Mouse (Mus musculus) lung, postnatal 0 days (tissue): Measurements from ENCODE around the gene Spn. TPM values are rescaled to one million over a fixed set of nuclear protein-coding genes. Genes with fewer than 3 reads are reported as not detected.
A peak's percentile ranks its signal among the peaks of the same experiment; 100 is the strongest.

Experiments used
- ATAC-seq: fragments of 200-750 bp; cut with Nextera tagmentation; 2 replicates; pipeline ENCODE4 v1.8.0; 2017; ENCODE audit warnings: moderate library complexity
- DNase-seq: peaks from one replicate; pipeline ENCODE4 v3.0.0-alpha.2; 2016; ENCODE audit warnings: low spot score
- H3K27ac ChIP-seq: fragments of 300-500 bp; sonication (generic); 2 replicates; pipeline ENCODE4 v1.5.1; 2014; ENCODE audit warnings: antibody characterized with exemption, mild to moderate bottlenecking, low read length, mixed read lengths
- H3K27me3 ChIP-seq: fragments of 300-500 bp; sonication (generic); replicated peaks from 2 replicates; pipeline ENCODE4 v1.6.1; 2014; ENCODE audit warnings: low read length, mixed read lengths; ENCODE audit not compliant: insufficient read depth
- H3K36me3 ChIP-seq: fragments of 300-500 bp; sonication (generic); 2 replicates; pipeline ENCODE4 v1.6.1; 2014; ENCODE audit warnings: low read length, mixed read lengths; ENCODE audit not compliant: insufficient read depth
- H3K4me1 ChIP-seq: fragments of 300-500 bp; sonication (generic); 2 replicates; pipeline ENCODE4 v1.6.1; 2014; ENCODE audit warnings: antibody characterized with exemption, low read depth, low read length, mixed read lengths; ENCODE audit not compliant: insufficient read depth
- H3K4me2 ChIP-seq: fragments of 300-500 bp; sonication (generic); replicated peaks from 2 replicates; pipeline ENCODE4 v1.6.1; 2014; ENCODE audit warnings: low read depth, mild to moderate bottlenecking, low read length, moderate library complexity, mixed read lengths
- H3K4me3 ChIP-seq: fragments of 300-500 bp; sonication (generic); 2 replicates; pipeline ENCODE4 v1.5.1; 2014; ENCODE audit warnings: low read depth, low read length
- H3K9ac ChIP-seq: fragments of 300-500 bp; sonication (generic); replicated peaks from 2 replicates; pipeline ENCODE4 v1.6.1; 2014; ENCODE audit warnings: low read depth, mild to moderate bottlenecking
- H3K9me3 ChIP-seq: fragments of 300-500 bp; sonication (generic); 2 replicates; pipeline ENCODE4 v1.6.1; 2016; ENCODE audit warnings: low read length, mixed read lengths
- CTCF ChIP-seq: IDR thresholded peaks from 2 replicates; pipeline ENCODE4 v1.5.1; 2016; ENCODE audit warnings: antibody characterized with exemption, mild to moderate bottlenecking
- EP300 ChIP-seq: IDR thresholded peaks from 2 replicates; pipeline ENCODE4 v1.6.1; 2016; ENCODE audit warnings: antibody characterized with exemption, mild to moderate bottlenecking, control low read depth
- WGBS: fragments of 180-500 bp; shearing (Covaris S2); extraction: QIAGEN DNeasy Blood & Tissue Kit; methylation state at CpG from one replicate; pipeline ENCODE4 v1.1.7; 2014; 5-methylcytosine and 5-hydroxymethylcytosine counted together
- polyA plus RNA-seq: library from polyadenylated mRNA; unstranded; fragments of >200 nt; fragmentation: Nextera tagmentation; extraction: Ambion mirVana; gene quantifications from 2 replicates; pipeline ENCODE4 v1.2.1, GENCODE M21; 2015

Gene Spn
- polyA plus RNA-seq, 1 experiment from 2014 or later: 0.73 TPM

DNA sequence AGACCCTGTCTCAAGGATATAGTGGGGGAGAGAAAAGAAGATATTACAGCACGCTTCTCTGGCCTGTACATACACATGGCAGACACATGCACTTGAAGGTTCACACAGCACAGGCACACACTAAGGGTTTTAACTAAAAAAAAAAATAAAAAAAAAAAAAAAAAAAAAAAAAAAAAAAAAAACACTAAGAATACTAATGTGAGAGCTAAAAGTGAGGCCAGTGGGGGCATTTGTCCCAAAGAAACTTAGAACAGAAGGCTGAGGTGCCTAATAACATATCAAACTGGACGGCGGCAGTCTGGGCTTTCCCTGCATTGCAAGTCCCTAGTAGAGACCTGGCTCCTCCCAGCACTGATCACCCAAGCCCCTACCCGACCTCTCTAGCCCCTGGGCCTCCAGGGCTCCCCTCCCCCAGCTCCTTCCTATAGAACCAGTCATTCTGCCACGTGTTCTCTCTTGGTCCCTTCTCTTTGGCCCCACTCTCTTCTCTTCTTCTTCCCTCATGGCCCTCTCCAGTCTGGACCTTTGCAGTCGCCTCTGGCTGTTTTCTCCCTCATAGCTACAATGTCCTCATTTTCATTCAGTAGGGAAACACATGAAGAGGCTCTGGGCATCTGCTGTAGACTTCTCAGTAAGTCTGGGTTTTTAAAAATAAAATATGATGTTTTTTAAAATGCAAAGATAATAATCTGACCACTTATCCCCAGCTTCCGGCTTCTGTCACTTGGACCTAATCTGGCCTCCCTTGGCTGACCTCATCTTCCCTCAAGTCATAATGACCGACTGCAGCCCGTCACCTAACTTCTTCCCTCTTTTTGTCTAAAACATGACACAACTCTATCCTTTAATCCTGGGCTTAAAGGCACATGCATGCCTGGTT, 8.0 kb upstream of the Spn start:
- DNase-seq: peak; percentile 57
- Histone ChIP-seq H3K9me3 (no peaks in the 10 kb centered on the region), H3K27me3 (no peaks in the 10 kb centered on the region), H3K36me3 (no peaks in the 10 kb centered on the region), H3K4me2 (no peak overlapping the region), H3K4me3 (no peak overlapping the region), H3K9ac (no peak overlapping the region), H3K27ac (peak overlapping the region; percentile 54; the same call in 1 of the 2 replicates), H3K4me1 (no peaks in the 10 kb centered on the region)
- TF ChIP-seq EP300 (no peak), CTCF (no peak)
- ATAC-seq: no peak
- WGBS: 49% methylated on average over 9 of the region's 9 CpGs

DNA sequence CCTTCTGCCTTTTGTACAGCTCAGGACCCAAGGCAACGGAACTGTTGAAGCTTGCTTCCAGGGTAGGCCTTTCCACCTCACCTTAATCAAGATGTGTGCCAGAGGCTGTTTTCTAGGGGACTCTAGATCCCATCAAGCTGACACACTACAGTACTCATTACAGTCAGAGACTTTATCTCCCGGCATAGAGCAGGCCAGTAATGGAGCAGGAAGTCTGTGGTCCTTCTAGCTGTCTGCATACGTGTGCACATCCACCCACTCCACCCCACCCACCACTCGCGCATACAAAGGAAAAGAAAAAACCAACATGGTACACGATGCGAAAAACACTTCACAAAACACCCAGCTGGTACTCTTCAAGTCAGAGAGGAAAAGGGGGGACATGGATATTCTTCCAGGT, 6.8 kb upstream of the Spn start:
- TF ChIP-seq CTCF (no peak), EP300 (no peak)
- no peaks in the 10 kb centered on the region for H3K36me3 ChIP-seq
- no peaks in the 10 kb centered on the region for H3K27me3 ChIP-seq
- H3K4me3 ChIP-seq: no peak overlapping the region
- DNase-seq: no peak
- 77% methylated on average over 7 of the region's 7 CpGs for WGBS
- H3K9me3 ChIP-seq: no peaks in the 10 kb centered on the region
- no peak overlapping the region for H3K4me2 ChIP-seq
- H3K27ac ChIP-seq: no peak overlapping the region
- no peak for ATAC-seq
- H3K4me1 ChIP-seq: no peaks in the 10 kb centered on the region
- H3K9ac ChIP-seq: no peak overlapping the region

- Histone ChIP-seq H3K36me3 (no peaks in the 10 kb centered on the region), H3K4me2 (no peak overlapping the region), H3K4me1 (no peaks in the 10 kb centered on the region), H3K9ac (no peak overlapping the region), H3K27ac (no peak overlapping the region), H3K9me3 (no peaks in the 10 kb centered on the region), H3K4me3 (no peak overlapping the region), H3K27me3 (no peaks in the 10 kb centered on the region)
- no peak for ATAC-seq
- TF ChIP-seq EP300 (no peak), CTCF (no peak)
- no peak for DNase-seq
- WGBS: 87% methylated on average over 4 of the region's 4 CpGs
These were observed 5.0 kb upstream of the Spn start for GRCm38 (mm10) chr7:127142666-127143065.

- TF ChIP-seq EP300 (no peak), CTCF (no peak)
- WGBS: 30% methylated on average over 2 of the region's 2 CpGs
- H3K9me3 ChIP-seq: no peaks in the 10 kb centered on the region
- H3K36me3 ChIP-seq: no peaks in the 10 kb centered on the region
- H3K4me1 ChIP-seq: no peaks in the 10 kb centered on the region
- H3K27ac ChIP-seq: no peak overlapping the region
- H3K4me2 ChIP-seq: no peak overlapping the region
- H3K27me3 ChIP-seq: no peaks in the 10 kb centered on the region
- ATAC-seq: peak; percentile 34; the same call in 1 of the 2 replicates
- DNase-seq: no peak
- no peak overlapping the region for H3K4me3 ChIP-seq
- no peak overlapping the region for H3K9ac ChIP-seq
These were observed 4.6 kb upstream of the Spn start for GRCm38 (mm10) chr7:127142214-127142613.

- ATAC-seq: peak; percentile 28; the same call in 1 of the 2 replicates
- no peak for DNase-seq
- TF ChIP-seq CTCF (peak; percentile 56), EP300 (no peak)
These were observed 3.2 kb upstream of the Spn start for GRCm38 (mm10) chr7:127140623-127141404.

GRCm38 (mm10) chr7:127139562-127139961, 1.9 kb upstream of the Spn start:
- Histone ChIP-seq H3K27me3 (no peaks in the 10 kb centered on the region), H3K27ac (no peak overlapping the region), H3K4me3 (no peak overlapping the region), H3K4me2 (no peak overlapping the region), H3K36me3 (no peaks in the 10 kb centered on the region), H3K9ac (no peak overlapping the region), H3K4me1 (no peaks in the 10 kb centered on the region), H3K9me3 (no peaks in the 10 kb centered on the region)
- 61% methylated on average over 5 of the region's 5 CpGs for WGBS
- ATAC-seq (no peak), DNase-seq (no peak)
- TF ChIP-seq CTCF (no peak), EP300 (no peak)

More at GRCm38 (mm10) chr7:127140623-127141404, 3.2 kb upstream of the Spn start:
- no peak overlapping the region for H3K27ac ChIP-seq
- WGBS: 53% methylated on average over 7 of the region's 7 CpGs
- H3K4me3 ChIP-seq: no peak overlapping the region
- H3K36me3 ChIP-seq: no peaks in the 10 kb centered on the region
- H3K27me3 ChIP-seq: no peaks in the 10 kb centered on the region
- no peaks in the 10 kb centered on the region for H3K4me1 ChIP-seq
- no peaks in the 10 kb centered on the region for H3K9me3 ChIP-seq
- H3K4me2 ChIP-seq: no peak overlapping the region
- H3K9ac ChIP-seq: no peak overlapping the region
